Mouse (Mus musculus) thymus, postnatal 0 days (tissue): Measurements from ENCODE around the gene Pan2. TPM values are rescaled to one million over a fixed set of nuclear protein-coding genes. Genes with fewer than 3 reads are reported as not detected.
"Not testable (repeated sequence)": the region's sequence is repeated elsewhere in the genome, so short reads cannot be mapped to it uniquely, and the experiment has no call there.

Experiments used
- DNase-seq: peaks from one replicate; pipeline ENCODE4 v3.0.0-alpha.2; 2015; ENCODE audit warnings: low spot score
- polyA plus RNA-seq: library from polyadenylated mRNA; unstranded; fragments of >200 nt; fragmentation: Nextera tagmentation; extraction: Ambion mirVana; gene quantifications from 2 replicates; pipeline ENCODE4 v1.2.1, GENCODE M21; 2015

Pan2 gene
- 26.2 and 31.8 TPM in 2 replicates for polyA plus RNA-seq

DNA sequence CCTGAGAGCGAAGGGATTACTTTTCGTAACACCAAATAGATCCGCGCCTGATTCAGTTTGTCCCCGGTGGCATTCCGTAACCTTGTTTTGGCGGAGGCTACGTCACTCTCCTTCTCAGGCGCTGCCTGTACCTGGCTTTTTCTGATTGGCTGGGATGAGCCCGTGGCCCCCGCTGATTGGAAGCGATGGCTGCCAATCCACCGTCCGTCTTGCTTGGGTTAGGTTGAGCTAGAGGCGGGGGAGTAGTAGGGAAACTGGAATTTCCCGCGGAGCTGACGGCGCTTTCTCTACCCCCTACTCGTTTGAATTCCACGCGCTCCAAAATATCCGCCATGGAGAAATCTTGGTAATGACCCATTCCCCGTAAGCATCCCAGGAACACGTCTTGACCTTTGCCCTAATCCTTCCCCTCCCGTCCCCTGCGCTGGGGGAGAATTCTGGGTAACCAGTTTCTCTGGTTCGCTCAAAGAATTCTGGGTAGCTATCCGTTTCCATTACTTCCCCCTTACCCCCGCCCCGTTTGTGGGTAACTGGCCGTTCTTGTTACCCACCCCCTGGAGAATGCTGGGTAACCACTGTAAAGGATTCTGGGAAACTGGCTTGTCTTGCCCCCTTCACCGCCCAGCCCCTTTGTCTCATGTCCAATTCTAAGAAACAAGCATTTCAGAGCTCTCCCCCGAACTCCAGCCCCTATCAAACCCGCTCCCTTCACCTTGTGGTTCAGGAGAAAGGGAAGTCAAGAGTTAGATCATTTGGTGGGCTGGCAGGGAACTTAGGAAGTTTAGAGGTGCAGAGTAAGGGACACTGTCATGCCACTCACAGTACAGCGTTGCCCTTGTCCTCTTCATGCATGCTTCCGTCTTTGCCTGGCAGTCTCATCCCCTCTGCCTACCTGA is at the start of gene Pan2:
TSS of gene Pan2 (plus strand) at position 210 of the 896 bp plus-strand sequence.
- peak; percentile 100 for DNase-seq

DNA sequence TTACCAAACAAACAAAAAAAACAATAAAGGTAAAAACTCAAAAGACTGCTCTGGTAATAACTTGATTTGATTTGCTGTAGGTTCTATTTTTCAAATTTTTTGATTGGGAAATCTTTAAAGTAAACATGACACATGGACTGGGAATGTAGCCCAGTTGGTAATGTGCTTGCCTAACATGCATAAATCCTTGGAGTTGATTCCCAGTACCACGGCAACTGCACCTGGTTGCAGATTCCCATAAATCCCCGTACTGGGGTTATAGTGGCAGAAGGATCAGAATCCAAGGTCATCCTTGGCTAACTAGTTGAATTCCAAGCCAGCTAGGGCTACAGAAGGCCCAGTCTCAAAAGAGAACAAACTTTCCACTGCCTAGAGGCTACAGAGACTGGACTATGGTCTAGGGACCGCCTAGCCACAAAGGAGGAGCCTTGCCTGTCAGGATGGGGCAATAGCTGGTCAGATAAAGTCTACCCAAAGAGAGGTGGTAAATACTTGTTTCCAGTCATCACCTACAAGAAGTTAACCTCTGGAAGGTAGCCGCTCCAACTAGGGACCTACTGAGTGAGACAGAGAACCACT is 49.4 kb upstream of the Pan2 start, which contains the start of gene Apon:
TSS of gene Apon (plus strand) at position 420 of the 579 bp plus-strand sequence.
- DNase-seq = no peak

DNA sequence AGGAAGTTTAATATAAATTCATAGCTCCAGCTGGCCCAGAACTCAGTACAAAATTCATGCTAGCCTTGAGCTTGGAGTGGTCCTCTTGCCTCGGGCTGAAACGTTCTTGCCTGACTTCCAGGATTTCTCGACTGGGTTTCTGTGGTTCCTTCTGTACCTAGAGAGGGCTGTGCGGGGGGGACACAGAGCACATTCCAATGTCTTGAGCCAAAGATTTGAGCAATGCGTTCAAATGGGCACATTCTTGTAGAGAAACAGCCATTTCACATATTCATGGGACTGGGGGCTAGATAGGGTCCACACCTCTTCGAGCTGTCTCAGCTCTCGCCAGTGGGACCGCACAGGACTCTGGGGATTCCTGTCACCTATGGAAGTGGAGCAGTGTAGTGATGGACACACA is 47.2 kb upstream of the Pan2 start:
- DNase-seq = no peak

DNA sequence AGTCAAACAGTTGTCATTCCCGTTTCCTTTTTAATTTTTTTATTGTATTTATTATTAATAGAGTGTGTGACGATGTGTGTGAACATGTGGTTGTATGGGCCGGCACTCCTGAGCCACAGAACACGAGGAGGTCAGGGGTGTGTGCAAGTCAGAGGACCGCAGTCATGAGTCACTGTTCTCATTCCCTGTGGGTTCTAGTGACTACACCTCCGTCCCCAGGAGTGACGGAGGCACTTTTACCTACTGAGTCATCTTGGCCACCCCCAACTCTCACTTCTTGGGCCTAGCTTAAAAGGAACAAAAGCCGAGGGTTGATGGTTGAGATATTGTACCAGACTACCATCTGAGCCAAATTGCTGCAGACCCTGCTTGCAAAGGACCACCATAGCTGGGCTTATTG is 46.8 kb upstream of the Pan2 start:
- DNase-seq = no peak

DNA sequence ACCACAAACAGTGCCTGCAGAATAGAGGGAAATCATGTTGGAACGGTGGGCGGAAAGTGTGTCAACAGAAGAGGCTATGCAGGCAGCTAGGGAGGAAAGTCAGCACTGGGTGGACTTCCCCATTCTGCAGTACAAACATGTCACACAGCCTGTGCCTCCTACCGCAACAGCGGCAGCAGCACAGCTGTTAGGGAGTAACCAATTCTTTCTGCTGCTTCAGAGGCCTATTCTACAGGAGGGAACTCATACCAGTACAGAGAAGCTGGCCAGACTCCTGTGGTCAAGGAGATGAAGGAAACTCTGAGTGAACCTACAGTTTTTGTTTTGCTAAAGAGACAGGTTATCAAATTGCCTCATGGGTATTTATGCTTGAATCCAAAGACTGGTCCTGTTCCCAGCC is 44.2 kb upstream of the Pan2 start:
- peak; percentile 54 for DNase-seq

DNA sequence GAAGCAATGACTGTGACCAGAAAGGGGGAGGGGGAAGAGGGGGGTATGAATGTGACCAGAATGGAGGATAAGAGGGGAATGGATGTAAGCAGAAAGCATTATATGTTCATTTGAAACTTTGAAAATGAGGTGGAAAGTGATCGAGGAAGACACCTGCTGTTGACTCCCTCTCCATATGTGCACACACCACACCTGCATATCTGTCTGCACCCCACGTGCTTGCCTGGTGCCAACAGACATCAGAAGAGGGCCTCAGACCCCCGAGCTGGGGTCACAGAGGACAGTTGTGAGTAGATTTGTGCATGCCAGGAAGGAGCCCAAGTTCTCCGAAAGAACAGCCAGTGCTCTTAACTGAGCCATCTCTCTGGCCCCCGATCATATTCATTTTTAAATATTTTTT is 43.2 kb upstream of the Pan2 start:
- DNase-seq = peak; percentile 52

DNA sequence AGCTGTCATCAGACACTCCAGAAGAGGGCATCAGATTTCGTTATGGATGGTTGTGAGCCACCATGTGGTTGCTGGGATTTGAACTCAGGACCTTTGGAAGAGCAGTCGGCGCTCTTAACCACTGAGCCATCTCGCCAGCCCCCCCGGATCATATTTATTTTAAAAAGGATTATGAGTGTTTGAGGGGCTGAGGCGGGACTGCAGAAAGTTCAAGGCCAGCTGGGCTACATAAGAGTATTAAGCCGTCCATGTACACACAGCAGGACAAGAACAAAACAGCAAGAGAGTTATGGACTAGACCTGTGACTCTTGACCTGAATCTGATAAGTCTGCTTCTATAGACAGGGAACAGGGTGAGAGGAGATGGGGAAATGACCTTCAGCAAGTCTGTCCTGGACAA is 42.8 kb upstream of the Pan2 start:
- not testable (repeated sequence) for DNase-seq

DNA sequence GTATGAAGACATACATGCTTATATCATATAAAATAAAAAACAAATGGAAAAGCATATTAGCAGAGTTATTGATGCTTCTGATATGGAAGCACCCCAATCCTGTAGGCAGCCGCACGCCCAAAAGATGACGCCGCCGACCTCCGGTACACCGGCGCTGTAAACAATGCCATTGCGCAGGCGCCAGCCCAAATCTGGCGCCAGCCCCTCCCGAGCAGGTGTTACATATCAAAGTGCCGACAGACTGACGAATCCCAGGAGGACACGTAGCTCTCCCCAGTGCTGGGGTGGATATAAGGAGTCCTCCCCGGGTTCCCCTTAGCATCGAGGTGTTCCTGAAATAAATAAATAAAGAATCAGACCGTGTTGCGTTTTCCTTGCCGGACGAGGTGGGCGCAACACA is 40.8 kb upstream of the Pan2 start:
- no peak for DNase-seq

DNA sequence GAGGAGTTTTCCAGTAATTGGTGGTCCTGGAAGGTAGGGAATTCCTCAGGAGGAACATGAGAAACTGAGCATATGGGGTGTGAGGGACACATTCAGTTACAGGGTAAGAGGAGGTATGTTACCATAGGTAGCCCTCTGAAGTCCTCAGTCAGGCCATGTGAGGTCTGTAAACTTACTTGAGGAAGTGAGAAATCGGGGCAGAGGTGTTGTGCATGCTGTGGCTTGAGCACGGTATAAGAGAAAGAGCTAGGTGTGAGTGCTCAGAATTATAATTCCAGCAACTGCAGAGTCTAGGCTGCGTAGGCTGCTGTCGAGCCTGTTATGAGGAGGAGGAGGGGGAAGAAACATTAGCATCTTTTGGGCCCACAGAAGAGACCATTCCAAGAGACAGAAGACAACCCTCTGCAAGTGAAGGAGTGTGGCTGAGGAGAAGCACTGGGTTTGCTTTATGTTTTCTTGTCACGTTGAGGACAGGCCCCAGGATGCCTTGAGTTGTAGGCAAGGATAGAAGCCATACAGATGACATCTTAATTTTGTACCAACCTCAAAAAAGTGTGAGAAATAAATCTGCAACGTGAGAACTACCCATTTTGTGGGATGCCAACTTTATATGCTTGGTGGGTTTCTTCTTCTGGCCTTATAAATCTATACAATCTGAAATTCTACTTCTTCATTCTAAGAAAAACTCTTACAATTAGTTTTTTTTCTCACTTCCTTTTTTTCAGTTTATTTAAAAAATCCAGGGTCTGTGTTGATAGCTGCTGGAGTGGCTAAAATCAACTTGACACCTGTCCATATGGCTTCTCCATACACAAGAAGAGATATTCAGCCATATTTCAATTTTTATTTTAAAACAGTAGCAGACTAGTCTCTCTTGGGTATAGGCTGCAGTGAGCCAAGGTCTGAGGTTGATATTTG is 39.5 kb upstream of the Pan2 start:
- DNase-seq = no peak

DNA sequence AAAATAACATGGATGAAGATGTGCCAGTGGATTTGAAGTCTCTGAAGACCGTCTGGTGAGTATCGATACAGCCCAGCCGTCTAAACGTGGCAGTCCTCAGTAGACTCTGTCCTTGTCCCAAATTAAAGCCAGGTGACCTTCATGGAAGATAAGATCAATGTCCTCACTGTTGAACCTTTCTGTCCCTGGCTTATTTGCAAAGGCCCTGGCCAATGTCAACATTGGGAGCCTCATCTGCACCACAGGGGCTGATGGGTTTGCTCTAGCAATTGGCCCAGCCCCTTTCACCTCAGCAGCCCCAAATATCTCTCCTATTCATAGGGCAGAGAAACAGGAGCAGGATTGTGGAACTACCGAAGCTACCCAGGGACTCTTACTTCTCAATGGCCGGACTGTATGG is 34.8 kb upstream of the Pan2 start, which contains the start of gene Apof:
TSS of gene Apof (plus strand) at position 301 of the 400 bp plus-strand sequence.
- no peak for DNase-seq

DNA sequence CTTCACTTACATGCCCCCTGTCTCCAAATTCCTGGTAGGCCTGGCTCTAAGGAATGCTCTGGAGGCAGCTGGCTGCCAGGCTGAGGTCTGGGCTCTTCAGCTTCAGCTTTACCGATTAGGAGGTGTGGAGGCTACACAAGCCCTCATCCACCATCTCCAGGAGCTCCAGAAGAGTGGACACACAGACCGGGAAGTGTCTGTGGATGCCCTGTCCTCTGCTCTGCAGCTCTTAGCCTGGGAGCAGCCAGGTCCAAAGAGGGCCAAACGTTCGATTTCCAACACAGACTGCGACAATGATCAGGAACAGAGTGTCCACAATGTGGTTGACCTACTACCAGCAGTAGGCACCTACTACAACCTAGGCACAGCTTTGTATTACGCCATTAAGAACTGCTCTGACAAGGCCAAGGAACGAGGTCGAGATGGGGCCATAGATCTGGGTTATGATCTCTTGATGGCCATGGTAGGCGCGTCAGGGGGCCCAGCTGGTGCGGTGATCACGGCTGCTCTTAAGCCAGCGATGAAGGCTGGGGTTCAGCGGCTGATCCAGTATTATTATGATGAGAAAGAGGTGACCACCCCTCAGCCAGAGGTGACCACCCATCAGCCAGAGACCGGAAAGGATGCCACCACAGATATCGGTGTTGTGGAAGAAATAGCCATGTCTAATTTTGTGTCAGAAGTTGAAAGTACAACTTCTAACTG is 33.8 kb upstream of the Pan2 start:
- DNase-seq = no peak

DNA sequence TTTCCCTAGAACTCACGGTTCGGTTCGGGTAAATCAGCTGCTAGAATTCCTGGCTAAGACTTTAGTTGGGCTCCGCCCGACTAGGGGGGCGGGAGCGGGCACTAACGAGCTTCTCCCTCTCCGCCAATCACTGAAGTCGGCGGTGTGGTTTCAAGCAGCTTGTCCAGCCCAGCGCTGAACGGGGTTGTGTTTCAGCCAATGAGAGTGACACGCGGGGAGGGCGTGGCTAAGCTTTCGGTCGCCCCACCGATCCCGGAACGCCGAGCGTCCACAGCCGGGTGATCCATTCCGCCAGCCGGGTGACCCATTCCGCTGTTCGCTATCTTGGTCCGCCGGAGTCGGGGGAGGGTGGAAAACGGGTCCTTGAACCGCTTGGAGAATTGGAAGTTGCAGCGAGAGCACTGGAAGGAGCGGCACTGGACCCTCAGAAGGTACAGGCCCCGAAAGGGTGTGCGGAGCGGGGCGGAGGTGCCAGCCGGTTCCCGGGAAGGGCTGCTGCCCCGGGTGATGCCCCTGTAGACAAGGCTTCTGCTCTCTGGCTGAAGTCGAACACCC is 32.8 kb upstream of the Pan2 start, which contains the start of gene Stat2:
TSS of gene Stat2 (plus strand) at position 273 of the 555 bp plus-strand sequence.
- DNase-seq = peak; percentile 97

DNA sequence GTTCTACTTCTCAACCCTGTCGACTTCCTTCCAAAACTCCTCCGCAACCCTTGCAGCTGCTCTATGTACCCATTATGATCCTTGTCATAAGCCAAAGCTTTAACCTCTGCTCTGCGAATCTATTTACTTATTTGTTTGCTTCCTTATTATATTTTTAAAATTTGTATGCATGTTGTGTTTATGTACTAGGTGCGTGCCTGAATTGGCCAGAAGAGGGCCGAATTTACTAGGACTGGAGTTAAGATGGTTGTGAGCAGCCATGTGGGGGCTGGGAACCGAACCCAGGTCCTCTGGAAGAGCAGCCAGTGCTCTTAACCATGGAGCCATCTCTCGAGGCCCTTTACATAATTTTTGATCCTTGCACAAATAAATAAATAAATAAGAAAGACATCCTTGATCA is 32.3 kb upstream of the Pan2 start:
- DNase-seq = no peak

DNA sequence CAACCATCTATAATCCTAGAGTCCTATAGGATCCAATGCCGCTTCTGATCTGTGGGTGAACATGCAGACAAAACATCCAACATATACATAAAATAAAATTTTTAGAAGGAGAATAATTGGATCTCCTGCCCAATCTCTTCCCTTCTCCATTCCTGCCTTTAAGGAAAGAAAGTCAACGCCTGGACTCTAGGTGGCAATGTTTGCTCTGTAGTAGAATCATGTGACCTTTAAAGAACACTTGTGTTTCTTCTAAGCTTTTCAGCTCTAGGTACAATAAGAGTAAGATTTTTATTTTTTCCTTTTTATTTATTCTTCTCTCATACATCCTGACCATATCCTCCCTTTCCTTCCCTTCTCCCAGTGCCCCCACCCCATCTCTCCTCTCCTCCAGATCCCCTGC is 31.3 kb upstream of the Pan2 start:
- peak; percentile 18 for DNase-seq

DNA sequence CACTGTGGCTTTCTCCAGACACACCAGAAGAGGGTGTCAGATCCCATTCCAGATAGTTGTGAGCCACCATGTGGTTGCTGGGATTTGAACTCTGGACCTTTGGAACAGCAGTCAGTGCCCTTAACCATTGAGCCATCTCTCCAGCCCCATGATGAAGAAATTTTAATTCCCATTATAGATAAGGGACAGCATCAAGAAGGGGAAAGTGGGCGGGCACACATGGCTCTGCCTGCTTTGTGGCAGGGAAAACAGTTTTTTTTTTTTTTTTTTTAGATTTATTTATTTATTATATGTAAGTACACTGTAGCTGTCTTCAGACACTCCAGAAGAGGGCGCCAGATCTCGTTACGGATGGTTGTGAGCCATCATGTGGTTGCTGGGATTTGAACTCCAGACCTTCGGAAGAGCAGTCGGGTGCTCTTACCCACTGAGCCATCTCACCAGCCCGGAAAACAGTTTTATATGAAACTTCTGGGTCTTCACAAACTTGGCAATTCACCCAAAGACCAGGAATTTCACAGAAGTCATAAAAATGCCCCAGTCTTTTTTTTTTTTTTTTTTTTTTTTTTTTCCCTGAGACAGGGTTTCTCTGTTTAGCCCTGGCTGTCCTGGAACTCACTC is 30.2 kb upstream of the Pan2 start:
- DNase-seq = not testable (repeated sequence)

DNA sequence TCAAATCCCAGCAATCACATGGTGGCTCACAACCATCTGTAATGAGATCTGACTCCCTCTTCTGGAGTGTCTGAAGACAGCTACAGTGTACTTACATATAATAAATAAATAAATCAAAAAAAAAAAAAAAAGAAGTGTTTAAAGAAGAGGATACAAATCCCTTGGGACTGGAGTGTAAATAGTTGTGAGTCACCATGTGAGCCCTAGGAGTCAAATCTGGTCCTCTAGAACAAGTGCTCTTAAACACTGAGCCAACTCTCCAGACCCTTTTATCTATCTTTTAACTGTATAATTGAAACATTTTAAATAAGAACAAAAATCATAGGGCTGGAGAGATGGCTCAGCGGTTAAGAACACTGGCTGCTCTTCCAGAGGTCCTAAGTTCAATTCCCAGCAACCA is 27.8 kb upstream of the Pan2 start:
- DNase-seq = not testable (repeated sequence)

DNA sequence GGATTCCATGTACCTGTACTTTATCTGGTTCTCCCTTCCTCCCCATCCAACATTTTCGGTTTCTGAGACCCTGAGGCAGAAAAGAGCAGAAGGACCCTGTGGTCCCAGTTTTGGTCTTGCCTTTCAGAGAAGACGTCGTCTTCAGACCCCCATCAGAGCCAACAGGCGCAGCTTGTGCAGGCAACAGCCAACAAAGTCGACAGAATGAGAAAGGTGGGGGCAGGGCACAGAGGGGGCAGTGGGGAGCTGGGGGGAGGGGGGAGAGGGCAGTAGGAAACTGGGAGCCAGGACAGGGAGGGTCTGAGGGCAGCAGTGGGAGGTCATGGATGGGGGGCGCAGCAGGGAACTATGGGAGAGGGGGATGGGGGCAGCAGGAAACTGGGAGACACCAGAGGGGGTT is 25.0 kb upstream of the Pan2 start:
- DNase-seq = no peak

DNA sequence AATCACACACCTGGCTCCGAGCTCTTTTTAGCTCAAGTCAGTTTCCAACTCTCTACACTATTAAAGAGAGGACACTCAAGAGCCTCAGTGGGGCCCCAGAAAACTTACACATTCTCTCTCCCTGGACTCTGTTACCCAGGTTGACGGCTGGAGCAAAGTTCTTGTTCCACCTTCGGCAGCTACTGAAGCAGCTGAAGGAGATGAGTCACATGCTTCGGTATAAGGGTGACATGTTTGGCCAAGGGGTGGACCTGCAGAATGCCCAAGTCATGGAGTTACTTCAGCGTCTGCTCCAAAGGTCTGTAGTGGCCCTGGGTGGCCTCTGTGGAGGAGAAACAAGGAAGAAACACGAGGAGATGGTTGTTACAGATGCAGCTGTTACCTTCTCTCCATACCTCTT is 22.2 kb upstream of the Pan2 start:
- no peak for DNase-seq

DNA sequence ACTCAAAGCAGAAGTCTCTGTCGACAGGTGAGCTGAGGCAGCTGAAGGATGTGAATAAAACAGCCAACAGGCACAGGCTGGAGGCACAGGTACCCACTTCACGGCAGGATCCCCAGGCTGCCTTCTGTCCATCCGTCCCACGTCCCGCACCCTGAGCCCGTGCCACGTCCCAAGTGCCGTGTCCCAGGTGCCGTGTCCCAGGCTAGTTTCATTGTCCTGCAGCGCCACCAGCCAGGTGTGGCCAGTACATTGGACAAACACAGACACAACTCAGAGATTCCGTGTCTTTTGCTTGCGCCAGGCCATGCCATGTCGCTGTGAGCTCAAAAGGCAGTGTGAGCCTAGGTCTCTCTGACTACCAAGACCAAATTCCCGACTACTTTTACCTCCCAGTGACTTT is 21.5 kb upstream of the Pan2 start:
- no peak for DNase-seq

DNA sequence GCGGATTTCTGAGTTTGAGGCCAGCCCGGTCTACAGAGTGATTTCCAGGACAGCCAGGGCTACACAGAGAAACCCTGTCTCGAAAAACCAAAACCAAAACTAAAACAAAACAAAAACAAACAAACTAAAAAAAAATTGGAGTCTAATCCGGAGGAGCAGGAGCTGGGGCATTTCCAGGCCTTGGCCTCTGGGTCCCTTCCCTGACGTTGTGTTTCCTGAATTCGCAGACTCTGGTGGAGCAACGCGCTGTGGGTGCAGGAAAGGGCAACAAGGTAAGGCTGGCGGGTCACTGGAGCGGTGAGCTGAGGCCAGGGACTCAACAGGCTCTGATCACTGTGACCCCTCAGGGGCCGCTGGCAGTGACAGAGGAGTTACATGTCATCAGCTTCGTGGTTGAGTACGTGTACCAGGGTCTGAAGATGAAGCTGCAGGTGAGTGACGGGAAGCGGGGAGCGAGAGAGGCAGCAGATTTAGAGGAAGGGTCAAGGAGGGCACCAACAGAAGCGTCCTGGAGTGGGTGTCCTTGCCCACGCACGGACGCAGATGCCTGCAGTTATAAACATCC is 20.2 kb upstream of the Pan2 start:
- DNase-seq = no peak
